Comparison of ENCODE assay signal across 18 mouse cellular contexts in the genomic region with DNA sequence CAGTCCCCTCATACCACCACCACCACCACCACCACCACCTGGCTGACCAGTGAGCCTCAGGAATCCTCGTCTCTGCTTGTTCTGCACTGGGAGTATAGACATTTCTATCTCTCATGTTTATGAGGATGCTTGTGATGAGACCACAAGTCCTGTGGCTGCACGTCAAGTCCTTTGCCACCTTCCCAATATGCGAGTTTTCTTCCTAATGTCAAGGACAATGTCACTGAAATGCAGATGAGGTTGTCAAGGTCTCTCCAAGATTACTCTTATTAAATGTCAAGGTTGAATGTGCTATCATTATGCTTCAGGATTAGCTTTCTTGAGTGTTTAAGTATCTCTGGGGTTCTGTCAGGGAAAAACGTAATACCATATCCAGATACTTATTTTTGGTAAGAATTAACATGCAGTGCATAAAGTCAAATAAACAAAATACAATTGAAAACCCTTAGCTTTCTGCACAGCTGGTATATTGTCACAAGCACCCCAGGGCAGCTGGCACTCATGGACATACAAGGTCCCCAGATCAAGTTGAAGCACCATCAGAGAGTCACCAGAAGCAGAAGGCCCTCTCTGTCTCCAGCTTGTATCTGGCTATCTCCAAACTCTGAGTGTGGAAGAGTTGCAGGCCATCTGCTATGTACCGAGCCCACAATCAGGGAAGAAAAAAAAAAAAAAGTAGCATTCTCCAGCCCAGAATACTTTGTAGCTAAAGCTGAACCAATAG. TPM values are rescaled to one million over a fixed set of nuclear protein-coding genes. Genes with fewer than 3 reads are reported as not detected.
DNase-seq lines count a peak whose midpoint lies in the region; ATAC-seq and TF ChIP-seq lines count a peak whose summit lies in the region.
"Had no signal": no experiment of that assay in that cellular context is flagged by ENCODE, and none has a peak within 500 bp of the region (broad histone marks: within the 10 kb centered on the region; RNA-seq: fewer than 3 reads in every experiment).

No protein-coding gene starts in this region.

- no peaks in the 10 kb centered on the region for H3K9me3 ChIP-seq in lung, embryonic 16.5 days (ENCODE audit: control insufficient read depth, low read length)
- H3K9me3 ChIP-seq: embryonic facial prominence, embryonic 13.5 days; heart, embryonic 12.5 days; hindbrain, embryonic 10.5 days had no signal

- no peaks in the 10 kb centered on the region for H3K4me1 ChIP-seq in lung, embryonic 16.5 days (replicated peaks; ENCODE audit: control insufficient read depth, insufficient read depth, low read length)
- H3K4me1 ChIP-seq: embryonic facial prominence, embryonic 13.5 days; heart, embryonic 12.5 days; hindbrain, embryonic 10.5 days had no signal

- H3K36me3 ChIP-seq in lung, embryonic 16.5 days (ENCODE audit: control insufficient read depth, insufficient read depth, low read length): no peaks in the 10 kb centered on the region
- H3K36me3 ChIP-seq: embryonic facial prominence, embryonic 13.5 days; heart, embryonic 12.5 days; hindbrain, embryonic 10.5 days had no signal

- no peak overlapping the region for H3K4me3 ChIP-seq in layer of hippocampus, adult 2 months
- H3K4me3 ChIP-seq in lung, embryonic 16.5 days (ENCODE audit: low read length): no peak overlapping the region
- H3K4me3 ChIP-seq: embryonic facial prominence, embryonic 13.5 days; gastrocnemius, adult 2 months; heart, embryonic 12.5 days; hindbrain, embryonic 10.5 days had no signal

- no peak overlapping the region for H3K9ac ChIP-seq in lung, embryonic 16.5 days (ENCODE audit: low read length)
- H3K9ac ChIP-seq: embryonic facial prominence, embryonic 13.5 days; heart, embryonic 12.5 days; hindbrain, embryonic 14.5 days had no signal

- ATAC-seq in lung, embryonic 16.5 days (ENCODE audit: low read depth): peak; percentile 78
- ATAC-seq: forebrain, embryonic 14.5 days had no signal

- H3K27ac ChIP-seq in layer of hippocampus, adult 2 months: peak overlapping the region; percentile 59; the same call in 1 of the 2 replicates
- no peak overlapping the region for H3K27ac ChIP-seq in lung, embryonic 16.5 days (ENCODE audit: low read length)
- H3K27ac ChIP-seq: embryonic facial prominence, embryonic 13.5 days; gastrocnemius, adult 2 months; hindbrain, embryonic 10.5 days; hindbrain, embryonic 14.5 days had no signal

- WGBS in lung, embryonic 16.5 days: 58% methylated on average over 5 of the region's 5 CpGs

- no peak for TF ChIP-seq CTCF in layer of hippocampus, adult 2 months (conservative IDR thresholded peaks at IDR 0.05)

- DNase-seq in adrenal gland, adult 2 months: peak; percentile 64
- DNase-seq in adrenal gland, adult 18-20 months (ENCODE audit: low spot score in 2 of 2): no peak
- DNase-seq in layer of hippocampus, adult 2 months (ENCODE audit: low spot score in 2 of 2): no peak
- no peak for DNase-seq in layer of hippocampus, postnatal 25 days (ENCODE audit: extremely low spot score in 1 of 2, low spot score in 1 of 2)
- DNase-seq in lung, adult 18-20 months: no peak
- peak; percentile 39 to 42 for DNase-seq in adrenal gland, postnatal 36 days
- DNase-seq: cerebellum, adult 11-12 months; cerebellum, adult 9-11 months; cerebellum, postnatal 36 days; gastrocnemius, adult 2 months; gastrocnemius, postnatal 25 days had no signal

- H3K27me3 ChIP-seq in lung, embryonic 16.5 days (ENCODE audit: control insufficient read depth, insufficient read depth, low read depth, low read length): no peaks in the 10 kb centered on the region
- H3K27me3 ChIP-seq: embryonic facial prominence, embryonic 13.5 days; heart, embryonic 12.5 days had no signal

- no peak overlapping the region for H3K4me2 ChIP-seq in lung, embryonic 16.5 days (ENCODE audit: low read depth, low read length)
- H3K4me2 ChIP-seq: embryonic facial prominence, embryonic 13.5 days; heart, embryonic 12.5 days; hindbrain, embryonic 14.5 days had no signal

RNA-seq across cellular contexts. Expression of a gene that starts 27.5 kb away (rescaled TPM):
- 100 to 1,000 TPM; 295 to 301 TPM for total RNA-seq in adrenal gland, adult 2 months (2021)
- polyA plus RNA-seq in adrenal gland, adult 2 months (2012; rRNA removed): 48.1 and 58.3 TPM in 2 replicates
- 100 to 1,000 TPM; 271 to 319 TPM for total RNA-seq in adrenal gland, adult 18-20 months (2021)
- 1 to 10 TPM; 6.8 to 8.5 TPM for total RNA-seq in layer of hippocampus, adult 2 months (2021)
- 1 to 10 TPM; 7.7 to 9.3 TPM for total RNA-seq in layer of hippocampus, postnatal 25 days (2021)
- 10.4 and 11.1 TPM in 2 replicates for polyA plus RNA-seq in lung, embryonic 16.5 days (2015; fragmentation: Nextera tagmentation; extraction: Ambion mirVana)
- total RNA-seq in adrenal gland, postnatal 36 days (2021): 100 to 1,000 TPM; 264 to 353 TPM
- total RNA-seq: MEL had no signal

Comparison
In these comparisons a context has a peak if more than half of its experiments do, and no peak if none do; other contexts are left out.
1. DNase-seq: peak in adrenal gland, adult 2 months (single experiment) and adrenal gland, postnatal 36 days (2 of 2); none in adrenal gland, adult 18-20 months (0 of 2), layer of hippocampus, adult 2 months (0 of 2), layer of hippocampus, postnatal 25 days (0 of 2) and lung, adult 18-20 months (0 of 2).
2. RNA of a gene that starts 27.5 kb away (total RNA-seq): 264 to 353 TPM in adrenal gland, postnatal 36 days, 271 to 319 TPM in adrenal gland, adult 18-20 months and 295 to 301 TPM in adrenal gland, adult 2 months; 7.7 to 9.3 TPM in layer of hippocampus, postnatal 25 days and 6.8 to 8.5 TPM in layer of hippocampus, adult 2 months; every median in the first group is over 10 times any median in the second.